Mouse (Mus musculus) heart, adult 2 months (tissue): ENCODE data around the gene Clec4d. TPM values are rescaled to one million over a fixed set of nuclear protein-coding genes. Genes with fewer than 3 reads are reported as not detected.
"Not testable (repeated sequence)": the region's sequence is repeated elsewhere in the genome, so short reads cannot be mapped to it uniquely, and the experiment has no call there.

ENCODE experiments used
- DNase-seq, 2 experiments: peaks; one replicate each; pipeline ENCODE4 v3.0.0; 2021
- H3K27ac ChIP-seq: fragments of 200-600 bp; 2 replicates; pipeline ENCODE4 v1.8.1; 2022
- H3K27me3 ChIP-seq: fragments of 200-500 bp; 2 replicates; pipeline ENCODE4 v1.6.1; 2012; ENCODE audit warnings: mild to moderate bottlenecking, low read length, inconsistent platforms, mixed read lengths; ENCODE audit not compliant: control insufficient read depth, insufficient read depth
- H3K36me3 ChIP-seq: fragments of 200-500 bp; 2 replicates; pipeline ENCODE4 v1.6.1; 2012; ENCODE audit warnings: low read length, inconsistent platforms; ENCODE audit not compliant: control insufficient read depth, insufficient read depth
- H3K4me1 ChIP-seq: fragments of 200-500 bp; 2 replicates; pipeline ENCODE4 v1.6.1; 2011; ENCODE audit warnings: low read length; ENCODE audit not compliant: control insufficient read depth, insufficient read depth
- H3K4me3 ChIP-seq: fragments of 200-600 bp; 2 replicates; pipeline ENCODE4 v1.8.1; 2022
- H3K79me2 ChIP-seq: fragments of 200-500 bp; replicated peaks from 2 replicates; pipeline ENCODE4 v1.6.1; 2012; ENCODE audit warnings: mild to moderate bottlenecking, inconsistent platforms, low read length, moderate library complexity, mixed read lengths; ENCODE audit not compliant: control insufficient read depth, insufficient read depth
- H3K9ac ChIP-seq: fragments of 200-500 bp; 2 replicates; pipeline ENCODE4 v1.6.1; 2012; ENCODE audit warnings: low read depth, mild to moderate bottlenecking, control low read depth, inconsistent platforms, low read length, mixed read lengths
- CTCF ChIP-seq: fragments of 200-600 bp; IDR thresholded peaks from 2 replicates; pipeline ENCODE4 v1.8.1; 2022; ENCODE audit warnings: antibody characterized with exemption, mild to moderate bottlenecking, moderate library complexity
- EP300 ChIP-seq: fragments of 200-500 bp; IDR thresholded peaks from 2 replicates; pipeline ENCODE4 v1.6.1; 2011; ENCODE audit warnings: low read depth, low read length, control low read depth; ENCODE audit not compliant: insufficient read depth
- POLR2A ChIP-seq: fragments of 200-500 bp; IDR thresholded peaks from 2 replicates; pipeline ENCODE4 v1.6.1; 2011; ENCODE audit warnings: mild to moderate bottlenecking, low read depth, low read length, control low read depth; ENCODE audit not compliant: insufficient read depth
- WGBS: fragments of 180-500 bp; shearing (Covaris S2); methylation state at CpG from one replicate; pipeline ENCODE4 v1.1.7; 2018; 5-methylcytosine and 5-hydroxymethylcytosine counted together
- intact Hi-C: fragments of 180-260 bp; cut with DNase I; formaldehyde crosslinking; loops from one replicate; pipeline ENCODE4 v1.15.1; 2025
- polyA plus RNA-seq: library from polyadenylated mRNA; depleted of rRNA; stranded (reverse); fragments of >200 nt; gene quantifications from 2 replicates; pipeline ENCODE4 v1.2.3, GENCODE M21; 2012
- total RNA-seq, 2 experiments: library from RNA; stranded (reverse); gene quantifications; 2 replicates each; pipeline ENCODE4 v1.2.3; 2021

Gene Clec4d
- total and polyA plus RNA-seq, 3 experiments = 0.64 to 1.1 (median 0.68) TPM

- Histone ChIP-seq H3K79me2 (no peaks in the 10 kb centered on the region), H3K9ac (no peak overlapping the region), H3K4me1 (no peaks in the 10 kb centered on the region), H3K4me3 (no peak overlapping the region), H3K27ac (no peak overlapping the region), H3K36me3 (no peaks in the 10 kb centered on the region), H3K27me3 (no peaks in the 10 kb centered on the region)
- intact Hi-C loops = no loop called here
- 63% methylated on average over 5 of the region's 5 CpGs for WGBS
- DNase-seq = no peak
- TF ChIP-seq POLR2A (no peak), EP300 (no peak), CTCF (no peak)
Measured at GRCm38 (mm10) chr6:123266945-123267344, 5.0 kb downstream of the Clec4d start.

DNA sequence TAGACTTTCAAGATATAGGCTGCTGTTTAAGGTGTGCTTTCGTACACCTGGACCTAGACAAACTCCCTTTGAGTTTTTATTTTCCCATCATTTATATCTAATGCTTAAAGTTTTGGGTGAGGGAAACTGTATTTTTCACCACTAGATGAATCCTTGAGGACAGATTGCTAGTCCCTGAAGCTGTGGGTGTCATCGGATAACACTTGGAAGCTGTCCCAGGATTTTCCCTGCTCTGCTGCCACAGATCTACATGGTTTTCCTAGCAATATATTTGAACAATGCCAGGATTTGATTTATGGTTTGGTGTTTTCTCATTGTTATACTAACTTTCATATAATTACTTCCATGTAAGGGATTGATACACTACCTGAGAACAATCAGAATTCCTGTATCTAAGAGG, 17.5 kb downstream of the Clec4d start:
- Histone ChIP-seq H3K4me3 (no peak overlapping the region), H3K4me1 (no peaks in the 10 kb centered on the region), H3K79me2 (no peaks in the 10 kb centered on the region), H3K27ac (no peak overlapping the region), H3K27me3 (no peaks in the 10 kb centered on the region), H3K36me3 (no peaks in the 10 kb centered on the region), H3K9ac (no peak overlapping the region)
- WGBS = 76% methylated on average over 2 of the region's 2 CpGs
- no peak for DNase-seq
- intact Hi-C loops = no loop called here
- TF ChIP-seq CTCF (no peak), POLR2A (no peak), EP300 (no peak)

GRCm38 (mm10) chr6:123286311-123286710, 24.4 kb downstream of the Clec4d start:
- H3K27ac ChIP-seq = no peak overlapping the region
- intact Hi-C loops = no loop called here
- no peak overlapping the region for H3K4me3 ChIP-seq
- H3K36me3 ChIP-seq = no peaks in the 10 kb centered on the region
- H3K27me3 ChIP-seq = no peaks in the 10 kb centered on the region
- no peaks in the 10 kb centered on the region for H3K79me2 ChIP-seq
- H3K9ac ChIP-seq = no peak overlapping the region
- TF ChIP-seq POLR2A (no peak), EP300 (no peak), CTCF (no peak)
- DNase-seq = no peak
- 67% methylated on average over 2 of the region's 2 CpGs for WGBS
- no peaks in the 10 kb centered on the region for H3K4me1 ChIP-seq

- intact Hi-C loops = no loop called here
- Histone ChIP-seq H3K4me3 (no peak overlapping the region), H3K27ac (no peak overlapping the region), H3K36me3 (no peaks in the 10 kb centered on the region), H3K79me2 (no peaks in the 10 kb centered on the region), H3K27me3 (no peaks in the 10 kb centered on the region), H3K9ac (no peak overlapping the region), H3K4me1 (no peaks in the 10 kb centered on the region)
- DNase-seq = no peak
- WGBS = 51% methylated on average over 10 of the region's 10 CpGs
- TF ChIP-seq EP300 = no peak
- TF ChIP-seq CTCF = no peak
- TF ChIP-seq POLR2A = no peak
Measured at GRCm38 (mm10) chr6:123288931-123289330, 27.0 kb downstream of the Clec4d start.

- H3K4me3 ChIP-seq = no peak within 1 kb of the TSS
- no peak within 1 kb of the TSS for H3K27ac ChIP-seq
- no peaks in the 10 kb centered on the region for H3K79me2 ChIP-seq
- no peaks in the 10 kb centered on the region for H3K36me3 ChIP-seq
- intact Hi-C loops = no loop called here
- no peak within 1 kb of the TSS for H3K9ac ChIP-seq
- no peak for DNase-seq
- 50% methylated on average over 4 of the region's 4 CpGs for WGBS
- H3K4me1 ChIP-seq = no peaks in the 10 kb centered on the region
- no peaks in the 10 kb centered on the region for H3K27me3 ChIP-seq
- TF ChIP-seq CTCF = no peak
- no peak for TF ChIP-seq EP300
- no peak for TF ChIP-seq POLR2A
Measured at GRCm38 (mm10) chr6:123289753-123290152, 27.8 kb downstream of the Clec4d start, which contains the start of gene Clec4e. Gene Clec4e (minus strand): TSS chr6:123289870.

DNA sequence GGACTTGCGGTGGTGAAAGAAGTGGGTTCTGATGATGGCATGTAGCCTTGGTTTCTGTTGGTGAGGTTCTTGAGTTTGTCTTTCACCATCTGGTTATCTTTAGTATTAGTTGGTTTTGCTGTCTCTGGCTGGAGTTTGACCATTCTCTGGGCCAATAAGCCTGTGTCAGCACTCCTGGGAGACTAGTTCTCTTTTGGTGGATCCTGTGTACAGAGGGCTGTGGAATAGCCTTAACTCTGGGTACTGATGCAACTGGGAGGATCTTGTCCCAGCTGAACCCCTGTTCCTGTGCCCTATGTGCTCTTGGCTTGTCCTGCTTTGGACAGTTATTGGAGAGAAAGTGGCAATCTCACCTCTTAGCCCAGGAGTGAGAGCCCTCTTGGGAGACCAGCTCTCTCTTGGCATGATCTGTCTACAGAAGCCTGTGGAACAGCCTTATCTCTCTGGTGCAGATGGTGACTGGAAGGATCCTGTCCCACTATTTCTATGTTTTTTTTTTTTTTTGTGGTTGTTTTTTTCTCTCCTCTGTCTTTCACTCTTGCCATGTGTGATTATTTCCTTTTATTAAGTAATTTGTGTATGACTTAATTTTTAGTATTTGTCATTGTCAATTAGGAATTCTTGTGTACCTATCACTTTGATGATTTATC, 31.0 kb downstream of the Clec4d start:
- H3K27me3 ChIP-seq = no peaks in the 10 kb centered on the region
- no peaks in the 10 kb centered on the region for H3K79me2 ChIP-seq
- no peaks in the 10 kb centered on the region for H3K4me1 ChIP-seq
- H3K36me3 ChIP-seq = no peaks in the 10 kb centered on the region
- TF ChIP-seq CTCF (no peak), POLR2A (no peak), EP300 (no peak)
- no peak overlapping the region for H3K4me3 ChIP-seq
- no peak overlapping the region for H3K27ac ChIP-seq
- no peak overlapping the region for H3K9ac ChIP-seq
- 82% methylated on average over 1 of the region's 1 CpGs for WGBS
- intact Hi-C loops = no loop called here
- no peak for DNase-seq

GRCm38 (mm10) chr6:123293509-123293908, 31.6 kb downstream of the Clec4d start:
- intact Hi-C loops = not testable (repeated sequence)

More at GRCm38 (mm10) chr6:123293509-123293908, 31.6 kb downstream of the Clec4d start:
- H3K27me3 ChIP-seq, H3K9ac ChIP-seq, H3K4me3 ChIP-seq, DNase-seq, H3K4me1 ChIP-seq, H3K36me3 ChIP-seq, H3K79me2 ChIP-seq, H3K27ac ChIP-seq: not testable (repeated sequence)
- WGBS = 81% methylated on average over 11 of the region's 11 CpGs
